Mouse (Mus musculus) frontal cortex, adult 2 months (tissue): ENCODE measurements around the gene Mlph. TPM values are rescaled to one million over a fixed set of nuclear protein-coding genes. Genes with fewer than 3 reads are reported as not detected.

Experiments used
- DNase-seq, 2 experiments: peaks; one replicate each; pipeline ENCODE4 v3.0.0; 2022; ENCODE audit warnings: low spot score in 1 of 2; ENCODE audit errors: extremely low spot score in 1 of 2
- polyA plus RNA-seq: library from polyadenylated mRNA; depleted of rRNA; stranded (reverse); fragments of >200 nt; gene quantifications from 2 replicates; pipeline ENCODE4 v1.2.3, GENCODE M21; 2012

The Mlph gene
- polyA plus RNA-seq, 1 experiment, result 1.2 TPM

DNA sequence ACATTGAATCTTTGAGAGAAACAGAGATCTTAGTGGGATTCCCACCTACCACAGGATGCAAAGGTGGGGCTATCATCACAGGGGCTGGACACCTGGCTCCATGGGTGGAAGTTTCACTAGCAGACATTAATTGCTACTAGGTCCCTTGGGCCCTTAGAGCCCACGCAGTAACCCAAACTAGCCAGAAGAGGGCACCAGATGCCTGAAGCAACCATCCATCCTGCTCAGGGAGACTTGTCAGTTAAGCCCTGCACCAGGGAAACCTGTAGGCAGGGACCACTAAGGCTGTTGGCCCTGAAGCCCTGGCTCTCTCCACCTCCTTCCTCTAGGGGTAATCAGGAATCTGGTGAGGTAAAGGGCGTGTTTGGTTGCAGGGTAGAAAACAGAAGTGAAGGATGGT, 8.5 kb upstream of the Mlph start:
- peak in 1 of 2 experiments; percentile 78 for DNase-seq

DNA sequence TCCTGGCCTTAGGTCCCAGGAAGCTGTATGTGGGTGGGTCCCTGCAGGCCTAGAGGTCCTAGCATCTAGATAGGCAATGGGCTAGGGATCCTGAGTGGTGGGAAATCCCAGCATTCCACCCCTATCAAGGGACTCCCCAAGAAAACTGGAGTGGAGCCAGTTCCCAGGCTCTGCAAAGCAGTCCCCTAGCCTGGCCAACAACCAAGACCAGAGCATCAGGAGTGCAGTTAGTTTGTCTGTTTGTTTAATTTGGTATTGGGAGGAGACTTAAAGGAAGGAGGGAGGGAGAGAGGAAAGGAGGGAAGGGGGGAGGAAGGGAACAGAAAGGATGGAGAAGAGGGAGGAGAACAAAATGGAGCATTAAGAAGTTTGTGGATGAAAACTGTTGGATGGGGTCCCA, 5.7 kb upstream of the Mlph start:
- DNase-seq, result no peak

DNA sequence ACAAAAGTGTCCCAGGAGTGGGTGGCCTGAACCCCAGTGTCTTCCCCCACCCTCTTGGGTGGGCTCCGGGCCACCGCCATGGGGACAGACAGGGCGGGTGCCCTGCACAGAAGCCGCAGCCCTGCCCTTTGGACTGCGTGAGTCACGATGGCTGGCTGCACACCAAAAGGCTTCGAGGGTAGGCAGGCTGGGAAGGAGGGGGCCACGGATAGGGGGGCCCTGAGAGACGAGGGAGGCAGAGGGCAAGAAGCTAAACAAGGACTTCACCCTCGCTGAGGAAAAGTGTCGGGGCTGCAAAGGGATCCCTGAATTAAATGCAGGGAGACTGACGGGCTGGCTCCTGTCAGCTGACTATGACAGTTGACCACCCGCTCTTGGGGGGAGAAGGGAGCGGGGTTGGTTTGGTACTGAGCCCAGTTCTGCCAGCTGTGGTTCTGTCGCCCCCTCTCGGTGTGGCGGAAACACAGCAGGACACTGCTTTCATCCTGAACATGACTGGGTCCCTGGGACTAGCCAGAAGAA, 5.2 kb upstream of the Mlph start:
- DNase-seq, result no peak

DNA sequence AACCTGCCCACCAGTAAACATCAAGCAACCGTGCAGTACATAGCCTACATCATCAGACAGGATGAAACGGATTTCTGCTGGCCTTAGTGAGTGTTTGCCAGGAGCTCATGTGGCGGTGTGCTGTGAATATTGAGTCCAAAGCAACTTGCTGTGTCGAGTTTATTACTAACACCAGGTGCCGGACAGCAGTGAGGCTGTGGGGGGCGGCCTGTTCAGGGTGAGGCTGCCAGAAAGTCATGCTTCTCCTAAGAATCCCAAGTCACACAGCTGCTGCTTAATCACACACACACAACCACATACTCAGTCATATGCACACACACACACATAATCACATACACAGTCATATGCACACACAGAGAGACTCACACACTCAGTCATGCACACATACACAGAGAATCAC, 1.7 kb upstream of the Mlph start:
- no peak for DNase-seq

DNA sequence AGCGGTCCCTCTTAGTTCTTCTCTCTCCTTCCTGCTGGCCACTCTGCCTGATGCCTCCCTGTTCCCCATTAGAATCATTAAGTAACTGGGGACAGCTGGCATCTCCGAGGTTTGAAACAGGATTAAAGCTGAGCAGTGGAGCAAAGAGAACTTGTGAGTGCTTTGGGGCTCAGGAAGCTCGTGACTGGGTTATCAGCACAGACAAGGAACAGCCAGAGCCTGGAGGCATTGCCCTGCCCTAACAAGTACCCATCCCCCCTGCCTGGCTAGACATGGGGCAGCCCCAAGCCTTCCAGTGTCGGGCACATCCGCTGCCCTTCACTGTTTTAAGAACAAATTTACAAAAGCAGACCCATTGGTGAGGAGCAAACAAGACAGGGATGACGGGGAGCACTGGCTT, 2.6 kb downstream of the Mlph start:
- no peak for DNase-seq

DNA sequence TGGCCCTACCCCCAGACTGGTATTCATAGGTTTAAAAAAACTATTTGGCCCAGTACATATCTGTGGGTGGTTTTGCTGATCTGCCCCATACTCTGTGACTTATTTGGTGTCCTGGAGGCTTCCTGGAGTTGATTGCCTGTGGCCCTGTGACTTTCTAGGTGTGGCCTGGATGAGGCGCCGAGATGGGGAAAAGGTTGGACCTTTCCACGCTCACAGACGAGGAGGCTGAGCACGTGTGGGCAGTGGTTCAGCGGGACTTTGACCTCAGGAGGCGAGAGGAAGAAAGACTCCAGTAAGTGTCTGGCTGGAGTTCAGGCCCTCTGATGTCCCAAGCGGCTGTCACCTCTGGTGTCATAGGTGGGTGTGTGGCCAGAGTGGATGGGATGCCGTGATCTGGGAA, 6.8 kb downstream of the Mlph start:
- DNase-seq, result no peak

DNA sequence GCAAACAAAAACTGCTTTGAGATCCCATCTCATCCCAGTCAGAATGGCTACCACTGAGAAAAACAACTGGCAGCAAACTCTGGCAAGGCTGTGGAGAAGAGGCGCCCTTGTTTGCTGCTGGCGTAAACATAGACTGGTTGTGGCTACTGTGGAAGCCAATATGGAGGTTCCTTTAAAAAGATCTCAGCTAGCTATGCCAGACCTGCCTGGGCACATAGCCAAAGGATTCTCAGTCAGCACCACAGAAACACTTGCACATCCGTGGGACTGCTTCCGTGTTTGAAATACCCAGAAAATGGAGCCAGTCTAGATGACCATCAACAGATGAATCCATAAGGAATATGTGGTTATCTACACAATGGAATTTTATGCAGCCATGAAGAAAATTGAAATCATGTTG, 11.1 kb downstream of the Mlph start:
- DNase-seq, result peak in 1 of 2 experiments; percentile 19

DNA sequence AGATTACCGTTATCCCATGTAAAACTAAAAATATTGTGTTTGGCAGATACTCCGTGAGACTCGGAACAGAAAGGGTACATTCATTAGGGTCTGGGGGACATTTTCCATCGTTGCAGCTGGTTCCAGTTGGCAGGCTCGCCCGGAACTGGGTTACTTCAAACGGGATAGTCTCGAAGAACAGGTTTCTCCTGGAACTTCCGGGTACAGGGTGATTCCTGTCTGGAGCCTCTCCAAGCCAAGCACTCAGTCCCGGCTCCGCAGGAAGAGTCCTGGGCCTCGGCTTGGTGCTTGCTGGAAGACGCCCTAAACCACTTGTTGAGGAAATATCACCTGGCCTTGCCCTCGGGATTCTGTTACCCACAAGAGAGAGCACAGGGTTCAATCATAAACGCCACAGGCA, 12.4 kb downstream of the Mlph start:
- no peak for DNase-seq

DNA sequence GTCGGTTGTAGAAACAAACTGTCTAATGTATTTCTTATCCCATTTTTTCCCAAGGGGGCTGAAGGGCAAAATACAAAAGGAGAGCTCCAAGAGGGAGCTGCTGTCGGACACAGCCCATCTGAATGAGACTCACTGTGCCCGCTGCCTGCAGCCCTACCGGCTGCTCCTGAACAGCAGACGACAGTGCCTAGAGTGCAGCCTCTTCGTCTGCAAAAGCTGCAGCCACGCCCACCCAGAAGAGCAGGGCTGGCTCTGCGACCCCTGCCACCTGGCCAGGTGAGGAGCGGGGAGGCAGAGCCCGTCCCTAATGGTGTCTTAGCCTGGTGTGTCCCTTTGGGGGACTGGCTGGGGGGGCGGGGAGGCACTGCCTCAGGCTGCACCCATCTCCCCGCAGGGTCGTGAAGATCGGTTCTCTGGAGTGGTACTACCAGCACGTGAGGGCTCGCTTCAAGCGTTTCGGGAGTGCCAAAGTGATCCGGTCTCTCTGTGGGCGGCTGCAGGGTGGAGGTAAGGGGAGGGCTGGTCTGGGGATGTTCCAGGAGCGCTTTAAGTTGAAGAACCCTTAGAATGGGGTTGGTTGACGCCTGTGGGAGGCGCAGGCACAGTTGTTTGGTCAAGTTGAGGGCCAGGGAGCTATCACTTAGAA, 13.2 kb downstream of the Mlph start:
- DNase-seq, result no peak

DNA sequence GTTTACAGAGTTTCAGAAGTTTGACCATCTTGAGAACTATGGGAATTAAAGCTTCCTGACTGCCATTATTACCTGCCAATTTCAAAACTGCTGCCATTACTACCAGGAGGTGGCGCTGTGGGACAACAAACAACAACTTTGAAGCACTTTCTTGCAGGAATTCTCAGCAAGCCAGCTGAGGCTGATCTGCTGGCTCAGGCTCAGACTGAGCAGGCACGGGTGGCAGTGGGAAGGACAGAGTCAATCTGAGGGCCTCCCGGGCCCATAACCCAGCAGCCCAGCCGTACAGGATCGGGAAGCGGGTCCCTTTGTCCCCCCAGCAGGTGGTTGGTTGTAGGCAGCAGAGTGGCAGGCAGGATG, 13.7 kb downstream of the Mlph start:
- peak; percentile 56 to 93 for DNase-seq

DNA sequence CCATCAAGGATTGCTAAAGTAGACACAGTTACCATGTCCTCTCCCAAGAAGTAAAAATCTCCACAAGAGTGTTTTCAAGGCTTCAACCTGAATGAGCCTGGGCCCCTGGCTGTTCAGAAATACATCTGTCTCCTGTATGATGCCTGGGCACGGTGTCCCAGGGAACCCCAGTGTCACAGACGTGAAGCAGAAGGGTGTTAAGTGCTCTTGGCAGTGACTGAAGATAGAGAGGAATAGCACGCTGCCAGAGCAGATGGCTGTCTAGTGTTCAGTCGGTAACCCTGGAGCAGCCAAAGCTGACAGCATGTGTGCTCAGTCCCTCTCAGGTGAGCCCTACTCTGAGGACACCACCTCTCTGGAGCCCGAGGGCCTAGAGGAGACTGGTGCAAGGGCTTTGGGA, 18.1 kb downstream of the Mlph start:
- no peak for DNase-seq

DNA sequence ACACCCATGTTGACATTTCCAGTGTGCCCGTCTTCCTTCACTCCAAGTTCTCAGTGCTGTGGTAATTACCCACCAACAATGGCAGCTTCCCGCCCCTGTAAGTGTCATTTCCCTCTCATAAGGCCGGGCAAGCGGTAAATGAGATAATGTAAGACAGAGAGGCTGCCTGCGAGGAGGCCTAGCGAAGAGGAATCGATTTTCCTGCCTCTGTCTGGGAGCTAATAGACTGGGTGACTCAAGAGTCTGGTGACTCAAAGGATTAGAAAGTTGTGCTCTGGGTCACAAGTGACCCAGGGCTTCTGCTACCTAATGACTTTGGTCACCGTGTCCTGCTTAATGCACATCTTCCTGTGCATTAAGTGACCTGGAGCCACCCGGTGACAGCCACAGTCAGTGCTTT, 22.1 kb downstream of the Mlph start:
- no peak for DNase-seq

DNA sequence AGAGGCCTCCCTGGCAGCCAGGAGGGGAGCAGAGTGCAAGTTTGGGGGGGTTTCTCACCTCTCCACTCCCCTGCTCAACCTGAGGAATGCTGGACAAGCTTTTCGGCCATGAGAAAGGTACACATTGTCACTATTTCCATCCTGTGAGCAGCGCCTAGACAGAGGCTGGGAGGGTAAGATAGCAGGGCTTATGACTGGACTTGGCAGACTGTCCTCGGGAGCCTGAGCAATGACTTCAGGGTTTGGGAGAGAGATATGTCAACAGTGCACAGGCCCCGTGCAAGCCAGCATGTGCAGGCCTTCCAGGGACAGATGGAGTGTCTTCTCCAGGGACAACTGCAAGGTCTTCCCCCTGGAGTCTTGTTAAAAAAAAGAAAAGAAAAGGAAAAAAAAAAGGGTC, 25.1 kb downstream of the Mlph start:
- DNase-seq, result no peak

DNA sequence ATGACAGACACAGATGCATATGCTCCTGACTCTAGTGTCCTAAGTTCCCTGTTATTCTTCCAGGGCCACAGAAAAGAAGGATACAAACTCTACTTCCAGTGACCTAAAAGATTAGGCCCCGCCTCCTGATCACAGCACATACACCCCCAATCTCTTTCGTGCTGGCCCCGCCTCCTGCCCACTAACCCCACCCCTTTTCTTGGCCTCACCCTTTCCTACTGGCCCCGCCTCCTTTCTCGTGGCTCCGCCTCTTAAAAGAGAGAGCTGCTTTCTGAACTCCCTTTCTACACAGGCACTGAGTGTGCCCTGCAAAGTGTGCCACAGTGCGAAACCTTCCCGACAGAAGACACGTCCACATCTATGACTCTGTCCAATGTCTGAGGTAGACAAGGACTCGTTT, 30.3 kb downstream of the Mlph start:
- no peak for DNase-seq

DNA sequence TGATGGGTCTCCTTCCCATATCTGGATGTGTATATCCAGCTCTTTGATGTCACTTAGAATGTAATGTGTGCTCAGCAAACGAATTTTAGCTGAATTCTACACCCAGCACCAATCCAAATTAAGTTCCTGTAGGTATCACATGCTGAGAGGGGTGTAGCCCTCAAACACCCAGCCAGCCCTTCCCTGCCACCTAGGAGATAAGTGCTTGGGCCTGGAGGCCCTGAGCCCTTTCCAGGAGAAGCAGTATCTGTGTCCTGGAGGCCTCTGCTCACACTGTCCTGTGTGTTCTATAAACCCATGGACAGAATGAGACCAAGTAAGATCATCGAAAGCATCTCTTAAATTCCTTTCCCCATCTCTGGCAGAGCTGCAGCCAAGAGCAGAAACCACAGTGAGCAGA, 32.4 kb downstream of the Mlph start:
- no peak for DNase-seq

DNA sequence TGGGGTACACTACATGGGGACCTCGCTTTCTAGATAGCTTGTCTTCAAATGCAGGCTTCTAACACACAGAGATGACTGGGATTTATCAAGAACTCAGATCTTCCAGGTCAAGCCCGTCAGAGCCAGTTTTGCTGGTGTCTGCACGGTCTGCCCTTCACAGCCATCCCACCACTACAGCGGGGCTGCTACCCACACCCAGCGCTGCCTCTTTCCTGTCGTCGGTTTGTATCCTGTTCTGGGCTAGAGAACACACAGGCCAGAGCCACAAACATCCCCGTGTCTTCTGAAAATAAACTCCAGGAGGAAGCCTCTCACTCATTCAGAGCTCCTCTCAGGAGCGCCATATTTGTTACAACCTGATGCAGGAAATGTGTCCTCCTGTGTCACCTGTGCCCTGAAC, 34.4 kb downstream of the Mlph start:
- no peak for DNase-seq

DNA sequence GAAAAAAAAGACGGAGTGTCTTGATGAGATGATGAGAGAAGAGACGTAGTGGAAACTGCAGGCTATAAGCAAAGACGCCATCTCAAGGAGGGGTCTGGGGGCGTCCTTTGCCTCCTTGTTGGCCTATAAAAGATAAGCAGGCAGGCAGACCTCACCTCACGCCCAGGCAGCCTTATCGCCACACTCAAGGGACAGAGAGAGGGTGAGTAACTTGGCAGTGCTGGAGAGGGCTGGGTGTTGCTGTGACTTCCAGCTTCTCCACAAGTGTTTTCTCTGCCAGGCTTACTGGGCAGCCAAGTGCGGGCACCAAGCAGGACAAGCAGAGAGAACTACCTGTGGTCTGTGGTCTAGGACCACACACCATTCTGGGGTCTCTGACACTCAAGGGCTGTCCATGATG, 36.8 kb downstream of the Mlph start:
- DNase-seq, result no peak

DNA sequence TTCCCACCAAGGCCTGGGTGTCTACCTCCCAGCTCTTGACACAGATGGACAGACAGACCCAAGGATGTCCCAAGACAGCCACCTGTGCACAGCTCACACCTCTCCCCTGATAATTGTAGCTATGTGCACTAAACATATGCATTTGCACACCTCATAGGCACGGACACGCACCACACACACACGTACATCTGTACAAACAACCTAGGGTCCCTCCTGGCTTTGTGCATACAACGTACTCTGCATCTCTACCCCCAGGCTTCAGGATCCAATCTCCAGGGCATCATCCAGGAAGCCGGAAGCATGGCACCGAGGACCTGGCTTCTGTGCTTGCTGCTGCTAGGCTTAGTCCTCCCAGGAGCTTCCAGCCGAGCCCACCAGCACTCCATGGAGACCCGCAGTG, 37.9 kb downstream of the Mlph start, which contains the start of gene Prlh:
TSS of gene Prlh (plus strand) at position 301 of the 400 bp plus-strand sequence.
- DNase-seq, result no peak

DNA sequence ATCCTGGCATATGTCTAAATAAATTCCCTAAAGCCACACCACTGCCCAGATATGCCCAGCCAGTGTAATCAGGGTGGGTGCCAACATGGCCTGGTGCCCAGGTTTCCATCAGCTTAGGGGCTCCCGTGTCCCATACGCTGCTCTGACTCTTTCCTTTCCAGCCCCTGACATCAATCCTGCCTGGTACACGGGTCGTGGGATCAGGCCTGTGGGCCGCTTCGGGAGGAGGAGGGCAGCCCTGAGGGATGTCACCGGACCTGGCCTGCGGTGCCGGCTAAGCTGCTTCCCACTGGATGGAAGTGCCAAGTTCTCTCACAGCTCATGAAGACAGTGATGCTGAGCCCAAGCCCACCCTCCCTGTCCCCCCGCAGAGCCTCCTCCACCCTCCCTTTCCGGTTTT, 38.8 kb downstream of the Mlph start:
- DNase-seq, result no peak

DNA sequence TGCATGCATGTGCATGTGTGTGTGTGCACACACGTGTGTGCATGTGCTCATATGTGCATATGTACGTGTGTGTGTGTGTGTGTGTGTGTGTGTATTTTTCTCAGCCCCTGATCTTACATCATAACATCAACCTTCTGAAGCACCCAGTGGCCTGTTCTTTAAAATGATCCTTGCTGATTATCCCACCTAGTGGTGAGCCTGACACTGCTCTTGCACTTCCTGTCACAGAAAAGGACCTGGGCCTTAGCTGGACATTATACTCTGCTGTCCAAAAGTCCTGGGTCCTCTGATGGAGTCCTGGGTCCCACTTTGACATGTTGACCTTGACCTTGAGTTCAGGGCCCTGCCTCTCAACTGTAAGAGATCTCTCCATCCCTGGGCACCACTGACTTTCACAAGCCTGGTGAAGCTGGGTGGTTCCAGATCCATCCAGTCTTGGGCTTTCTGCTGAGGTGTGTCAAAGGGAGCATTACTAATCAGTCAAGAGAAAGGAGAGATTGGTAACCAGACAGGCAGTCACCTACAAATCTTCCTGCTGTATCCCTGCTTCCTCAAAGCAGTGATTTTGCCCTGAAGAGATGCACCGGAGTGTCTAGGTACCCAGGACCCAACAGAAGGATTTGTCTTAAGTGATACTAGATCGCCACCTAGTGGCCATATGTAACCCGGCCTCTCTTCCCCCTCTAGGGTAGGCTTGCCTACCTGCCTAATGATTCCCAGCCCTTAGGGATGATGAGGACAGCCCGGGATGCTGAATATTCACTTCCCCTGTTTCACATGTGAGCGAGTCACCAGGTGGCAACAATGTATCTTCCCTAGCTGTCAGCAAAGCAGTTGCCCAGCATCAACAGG, 41.6 kb downstream of the Mlph start:
- peak in 1 of 2 experiments; percentile 87 for DNase-seq

DNA sequence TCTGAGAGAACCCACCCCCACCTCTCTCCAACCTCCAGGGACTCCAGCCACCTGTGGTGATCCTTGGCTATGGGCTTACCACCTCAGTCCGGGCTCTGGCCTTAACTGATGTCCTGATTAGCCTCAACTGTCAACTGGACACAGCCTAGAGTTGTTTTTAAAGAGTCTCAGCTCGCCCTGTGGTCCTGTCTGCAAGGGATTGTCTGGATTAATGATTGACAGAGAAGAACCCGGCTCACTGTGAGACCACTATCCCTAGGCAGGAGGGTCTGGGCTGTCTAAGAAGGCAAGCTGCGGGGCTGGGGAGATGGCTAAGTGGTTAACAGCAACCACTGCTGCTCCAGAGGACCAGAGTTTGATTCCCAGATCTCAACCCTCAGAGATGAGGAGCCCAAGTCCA, 47.6 kb downstream of the Mlph start:
- no peak for DNase-seq

DNA sequence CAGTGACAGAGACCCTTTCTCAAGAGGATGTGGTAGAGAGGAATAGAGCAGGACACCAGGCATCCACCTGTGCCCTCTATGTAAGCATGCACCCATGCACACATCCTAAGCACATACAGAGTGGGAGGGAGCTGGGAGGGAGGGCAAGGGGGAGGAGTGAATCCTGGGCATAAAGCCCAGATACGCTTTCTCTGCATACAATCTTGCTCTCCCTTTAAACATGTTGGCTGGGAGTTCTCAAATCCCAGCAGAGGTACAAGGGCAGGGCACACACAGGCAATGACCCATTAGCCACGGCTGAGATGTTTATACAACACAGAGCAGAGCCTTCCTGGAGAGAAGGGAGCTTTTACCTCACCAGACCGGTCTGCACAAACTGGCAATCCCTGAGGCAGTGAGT, 48.1 kb downstream of the Mlph start:
- no peak for DNase-seq
